Mouse (Mus musculus): ENCODE results near the gene Ppfibp2. TPM values are rescaled to one million over a fixed set of nuclear protein-coding genes. Genes with fewer than 3 reads are reported as not detected.

Ppfibp2 gene
- total RNA-seq, 2 experiments from 2014 or later = 8.1 to 9.7 TPM

- no peak for DNase-seq (ENCODE audit: low spot score in 2 of 2)
Observed at GRCm38 (mm10) chr7:107749721-107750120, 154.7 kb downstream of the Ppfibp2 start.

- no peak for DNase-seq (ENCODE audit: low spot score in 2 of 2)
Observed at GRCm38 (mm10) chr7:107752031-107752520, 157.1 kb downstream of the Ppfibp2 start.

DNA sequence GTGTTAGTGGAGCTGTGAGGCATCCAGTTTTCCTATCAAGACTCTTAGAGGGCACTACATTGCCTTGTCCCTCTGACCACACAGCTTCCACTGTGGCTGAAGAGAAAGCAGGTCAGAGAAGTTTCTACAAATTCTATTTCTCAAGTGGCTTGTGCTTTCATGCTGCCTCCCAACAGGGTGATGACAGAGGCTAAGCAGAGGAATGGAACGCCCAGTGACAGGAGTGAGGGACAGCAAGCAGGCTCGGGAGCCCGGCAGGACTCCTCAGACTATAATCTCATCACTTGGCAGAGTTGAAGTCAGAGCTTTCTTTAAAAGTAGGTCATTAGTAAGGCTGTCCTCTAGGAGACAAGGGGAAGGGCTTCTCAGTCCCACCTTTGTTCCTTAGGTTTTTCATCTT, 160.9 kb downstream of the Ppfibp2 start:
- DNase-seq (ENCODE audit: low spot score in 2 of 2) = no peak

- DNase-seq (ENCODE audit: low spot score in 2 of 2) = no peak
Observed at GRCm38 (mm10) chr7:107756748-107757147, 161.7 kb downstream of the Ppfibp2 start.

DNA sequence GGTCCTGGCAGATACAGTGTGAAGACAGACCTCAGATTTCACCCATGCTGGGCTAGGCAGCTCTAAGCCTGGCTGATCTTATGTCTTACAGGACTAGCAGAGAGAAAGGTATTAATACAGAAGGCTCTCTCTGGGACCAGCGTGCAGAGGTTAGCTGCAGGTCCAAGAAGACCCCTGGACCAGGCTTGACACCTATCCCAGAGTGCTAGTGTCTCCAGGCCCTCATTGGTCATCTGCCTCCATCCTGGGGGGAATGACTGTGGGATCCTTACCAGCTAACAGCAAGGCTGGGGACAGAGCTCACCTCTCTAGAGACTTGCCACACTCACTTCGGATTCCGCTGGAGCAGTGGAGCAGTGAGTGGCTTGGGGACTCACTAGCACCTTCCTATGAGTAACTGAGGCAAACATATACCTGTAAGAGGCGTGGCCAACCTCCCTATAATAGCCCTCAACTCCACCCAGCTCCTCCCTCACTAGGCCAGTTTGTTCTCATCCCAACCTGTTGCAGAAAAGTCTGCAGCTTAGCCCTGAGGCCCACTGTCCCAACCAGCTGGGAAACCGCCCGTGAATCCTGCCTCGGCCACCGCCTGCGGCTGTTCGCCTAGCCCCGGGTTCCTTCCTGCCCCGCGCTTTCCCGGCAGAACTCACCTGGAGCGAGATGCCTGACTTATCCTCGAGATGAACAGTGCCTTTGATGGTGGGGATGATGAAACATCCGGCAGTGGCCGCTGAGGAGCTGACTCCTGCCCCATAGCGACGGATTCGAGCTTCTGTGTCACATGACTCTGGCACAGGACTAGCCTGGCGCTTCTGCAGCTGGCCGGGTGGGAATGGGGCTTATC, 162.5 kb downstream of the Ppfibp2 start, which contains the start of gene Cyb5r2:
Cyb5r2 (minus strand) TSS at position 725 of the 844 bp plus-strand sequence.
- DNase-seq (ENCODE audit: low spot score in 2 of 2) = peak in 1 of 2 experiments; percentile 7

GRCm38 (mm10) chr7:107770812-107771211, 175.8 kb downstream of the Ppfibp2 start:
- no peak for DNase-seq (ENCODE audit: low spot score in 2 of 2)

- no peak for DNase-seq (ENCODE audit: low spot score in 2 of 2)
Observed at GRCm38 (mm10) chr7:107778216-107778615, 183.2 kb downstream of the Ppfibp2 start.

DNA sequence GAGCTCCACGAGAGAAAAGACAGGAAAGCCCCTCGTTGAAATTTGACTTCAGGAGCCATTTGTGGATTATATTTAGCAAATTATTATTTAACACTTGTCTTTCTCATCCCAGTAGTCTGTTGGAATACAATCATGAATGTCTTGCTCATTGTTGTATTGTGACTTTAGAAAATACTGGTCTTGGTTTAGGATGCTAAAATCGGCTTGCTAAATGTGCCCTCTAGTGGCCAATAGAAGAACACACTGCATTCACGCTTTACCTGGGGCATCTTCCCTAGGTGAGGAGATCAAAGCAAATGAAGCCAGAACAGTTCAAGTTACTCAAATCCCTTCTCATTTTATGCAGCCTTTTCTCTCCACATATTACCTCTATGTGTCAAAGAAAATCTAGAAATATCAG, 184.6 kb downstream of the Ppfibp2 start:
- DNase-seq (ENCODE audit: low spot score in 2 of 2) = peak in 1 of 2 experiments; percentile 41

DNA sequence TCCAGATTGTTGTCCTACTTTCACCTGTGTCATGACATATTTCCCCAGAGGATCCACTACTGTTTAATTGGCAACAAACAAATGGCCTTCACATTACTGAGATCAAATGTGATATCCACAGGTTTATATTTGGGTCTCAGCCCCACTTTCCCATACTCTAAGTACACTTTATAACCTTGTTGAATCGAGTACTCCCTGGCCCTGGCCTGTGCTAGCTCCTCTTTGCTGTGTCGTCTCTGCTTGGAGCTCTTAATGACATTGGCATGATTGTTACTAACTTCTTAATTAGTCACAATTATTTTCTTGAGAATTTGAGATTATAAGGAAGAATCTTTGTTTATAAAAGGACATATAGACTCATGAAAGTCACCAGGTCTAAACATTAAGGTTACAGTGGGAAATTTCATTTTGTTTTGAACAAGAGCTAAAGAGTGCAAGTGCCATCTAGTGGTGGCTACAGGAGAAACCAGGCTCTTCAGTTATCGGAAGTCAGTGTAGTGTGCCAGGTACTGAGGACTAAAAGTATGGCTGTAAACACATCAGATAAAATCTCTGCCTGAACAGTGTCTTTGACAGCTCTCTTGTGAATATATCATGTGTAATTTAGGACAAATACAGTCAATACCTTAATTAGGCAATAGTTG, 193.1 kb downstream of the Ppfibp2 start:
- peak in 1 of 2 experiments; percentile 40 for DNase-seq (ENCODE audit: low spot score in 2 of 2)

- DNase-seq (ENCODE audit: low spot score in 2 of 2) = no peak
Observed at GRCm38 (mm10) chr7:107796500-107796899, 201.5 kb downstream of the Ppfibp2 start.

Other genes starting within 250 kb of the Ppfibp2 start
- gene Syt9, start 224.5 kb upstream of the Ppfibp2 start, total RNA-seq (2021) = 1 to 10 TPM; 4.3 to 6.1 TPM
- gene Olfml1, start 27.8 kb upstream of the Ppfibp2 start, total RNA-seq (2021) = 10 to 100 TPM; 15.6 to 18.5 TPM
- not detected for gene 5330417H12Rik, start 30.0 kb downstream of the Ppfibp2 start, total RNA-seq (2021)
- gene Cyb5r2, start 162.8 kb downstream of the Ppfibp2 start, total RNA-seq (2021) = under 1 TPM; 0.36 to 0.37 TPM
- gene Ovch2, start 206.0 kb downstream of the Ppfibp2 start, total RNA-seq (2021) = not detected
- gene Olfr467, start 217.1 kb downstream of the Ppfibp2 start, total RNA-seq (2021) = not detected
- gene Olfr469, start 230.3 kb downstream of the Ppfibp2 start, total RNA-seq (2021) = not detected